Mouse (Mus musculus) stomach, postnatal 0 days (tissue): Measurements from ENCODE around the gene Myo6.

Experiments
- CTCF ChIP-seq: IDR thresholded peaks from 2 replicates; pipeline ENCODE4 v1.5.1; 2016; ENCODE audit warnings: antibody characterized with exemption, low read depth, mild to moderate bottlenecking, moderate library complexity
- EP300 ChIP-seq: optimal IDR thresholded peaks from 2 replicates; pipeline ENCODE3; 2016; ENCODE audit warnings: antibody characterized with exemption

GRCm38 (mm10) chr9:80167089-80167488 is 2.3 kb downstream of the Myo6 start:
- no peak for TF ChIP-seq CTCF
- no peak for TF ChIP-seq EP300
